Mouse (Mus musculus) G1E (cell line): ENCODE results near the gene Sema5b.

Source experiments
- CTCF ChIP-seq: IDR thresholded peaks from 2 replicates; pipeline ENCODE4 v1.5.1; 2012; ENCODE audit warnings: low read depth, low read length, inconsistent platforms, mixed read lengths
- GATA1 ChIP-seq: IDR thresholded peaks from 2 replicates; pipeline ENCODE4 v1.6.1; 2012; ENCODE audit warnings: borderline replicate concordance, low read length, inconsistent platforms, mixed read lengths
- TAL1 ChIP-seq: conservative IDR thresholded peaks from 2 replicates; pipeline ENCODE4 v1.6.1; 2012; ENCODE audit warnings: low read depth, low read length, inconsistent platforms, mixed read lengths

GRCm38 (mm10) chr16:35519245-35519644 is 21.7 kb upstream of the Sema5b start:
- TF ChIP-seq CTCF (no peak), TAL1 (no peak), GATA1 (no peak)
